Mouse (Mus musculus): Measurements from ENCODE around the gene Fam92a. TPM values are rescaled to one million over a fixed set of nuclear protein-coding genes. Genes with fewer than 3 reads are reported as not detected.
A peak's percentile ranks its signal among the peaks of the same experiment; 100 is the strongest.
"Not testable (repeated sequence)": the region's sequence is repeated elsewhere in the genome, so short reads cannot be mapped to it uniquely, and the experiment has no call there.

The Fam92a gene
- polyA plus RNA-seq (2015; fragmentation: Nextera tagmentation; extraction: Ambion mirVana) = 55.0 and 61.2 TPM in 2 replicates

DNA sequence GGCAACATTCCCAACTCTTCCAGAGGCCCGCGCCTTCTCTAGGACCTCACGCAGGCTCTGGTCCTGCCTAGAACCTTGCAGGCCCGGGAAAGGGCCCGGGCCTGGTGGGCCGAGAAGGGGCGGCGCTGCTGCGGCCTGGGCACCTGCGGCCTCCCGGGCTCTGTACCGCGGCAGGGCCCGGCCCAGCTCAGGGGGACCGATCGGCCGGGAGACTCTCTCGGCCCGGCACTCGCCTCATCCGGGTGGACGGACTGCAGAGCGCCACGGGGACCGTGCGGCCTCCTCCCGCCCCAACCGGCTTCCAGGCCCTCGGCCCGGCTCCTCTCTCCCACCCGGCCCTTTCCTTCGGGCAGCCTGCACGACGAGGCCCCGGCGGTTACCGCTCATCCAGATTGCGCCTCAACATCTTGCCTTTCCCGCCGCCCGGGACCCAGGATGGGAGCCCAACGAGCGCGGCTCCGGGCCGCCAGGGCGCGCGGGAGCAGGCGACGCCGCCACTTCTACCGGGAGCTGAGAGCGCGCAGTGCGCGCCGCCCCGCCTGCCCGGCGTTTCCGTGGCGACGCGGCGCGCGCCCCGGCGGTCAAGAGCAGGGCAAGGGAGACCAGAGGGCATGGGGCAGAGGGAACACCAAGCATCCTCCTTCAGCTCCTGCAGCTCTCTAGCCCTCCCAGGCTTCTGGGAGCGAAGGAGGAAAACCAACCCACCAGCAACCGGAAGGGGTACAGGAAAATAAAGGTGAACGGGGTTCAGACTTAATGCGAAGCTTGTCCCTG, at the start of gene Fam92a:
Gene Fam92a (minus strand): TSS at position 698 of the 774 bp plus-strand sequence.
- peak; percentile 44 for DNase-seq (ENCODE audit: low spot score)

DNA sequence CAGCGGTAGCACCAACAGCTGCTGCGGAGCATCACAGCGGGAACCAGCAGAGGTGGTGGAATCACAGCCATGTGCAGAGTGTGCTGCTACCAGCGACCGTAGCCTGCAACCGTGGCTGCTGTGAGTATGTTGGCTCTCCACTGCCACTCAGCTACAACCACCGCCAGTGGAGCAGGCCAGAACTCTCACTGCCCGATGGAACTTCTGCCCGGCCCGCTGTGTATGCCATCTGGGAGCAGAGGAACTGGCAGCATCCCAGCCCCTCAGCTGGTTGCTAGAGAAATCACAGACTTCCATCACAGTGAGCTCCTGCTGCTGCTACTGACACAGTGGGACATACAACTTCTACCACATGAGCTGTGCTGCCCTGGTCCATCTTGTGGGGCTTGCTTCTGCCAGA, 7.2 kb upstream of the Fam92a start:
- no peak for DNase-seq (ENCODE audit: low spot score)

DNA sequence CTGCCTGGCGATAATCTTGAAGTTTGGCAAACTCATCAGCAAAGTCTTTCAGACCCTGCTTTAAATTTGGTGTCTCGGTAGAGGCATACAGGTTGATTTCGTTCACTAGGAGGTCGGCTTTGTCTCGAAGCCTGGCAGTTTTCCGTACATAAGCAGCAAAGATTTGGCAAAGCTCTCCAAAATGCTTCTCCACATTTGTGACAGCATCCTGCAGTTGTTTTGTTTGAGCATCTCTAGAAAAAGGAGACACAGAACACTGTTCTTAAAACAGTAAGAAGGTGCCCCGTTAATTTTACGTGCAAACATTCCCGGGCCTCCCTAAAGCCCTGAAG, 863 bp downstream of the Fam92a start:
- DNase-seq (ENCODE audit: low spot score) = peak; percentile 7

DNA sequence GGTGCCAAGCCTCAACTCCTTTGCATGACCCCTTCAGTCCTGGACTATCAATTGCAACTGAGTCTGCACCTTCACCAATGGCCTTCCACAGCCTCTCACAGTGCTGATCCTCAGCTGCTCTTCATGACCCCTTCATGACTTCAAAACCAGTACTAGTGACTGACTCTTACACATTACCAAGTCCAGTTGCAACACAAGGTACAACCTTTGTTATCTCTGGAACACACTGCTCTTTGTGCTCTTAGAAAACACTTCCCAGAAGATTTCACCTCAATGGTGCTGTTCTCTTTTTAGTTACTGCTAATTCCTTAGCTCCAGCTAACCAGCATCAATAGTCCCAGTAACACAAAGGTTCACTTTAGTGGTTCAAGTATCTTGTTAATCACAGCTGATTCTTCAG, 24.2 kb downstream of the Fam92a start:
- no peak for DNase-seq (ENCODE audit: low spot score)

DNA sequence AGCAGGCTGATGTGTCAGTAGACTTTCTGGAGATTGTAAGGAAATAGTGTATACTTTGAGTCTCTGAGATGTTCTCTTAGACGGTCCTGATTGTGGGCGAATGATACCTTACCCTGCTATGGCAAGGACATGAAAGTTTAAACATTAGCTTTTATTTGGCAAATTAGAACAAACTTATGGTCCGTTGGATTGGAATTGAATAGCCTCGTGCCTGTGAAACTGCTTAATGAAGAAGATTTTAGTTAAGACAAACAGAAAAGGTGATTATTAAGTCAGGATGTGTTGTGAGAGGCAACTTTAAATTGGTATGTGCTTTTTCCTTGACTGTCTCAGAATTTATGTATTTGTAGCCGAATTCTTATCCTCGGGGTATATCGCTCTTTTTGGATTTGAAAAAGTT, 30.3 kb downstream of the Fam92a start:
- DNase-seq (ENCODE audit: low spot score) = not testable (repeated sequence)

DNA sequence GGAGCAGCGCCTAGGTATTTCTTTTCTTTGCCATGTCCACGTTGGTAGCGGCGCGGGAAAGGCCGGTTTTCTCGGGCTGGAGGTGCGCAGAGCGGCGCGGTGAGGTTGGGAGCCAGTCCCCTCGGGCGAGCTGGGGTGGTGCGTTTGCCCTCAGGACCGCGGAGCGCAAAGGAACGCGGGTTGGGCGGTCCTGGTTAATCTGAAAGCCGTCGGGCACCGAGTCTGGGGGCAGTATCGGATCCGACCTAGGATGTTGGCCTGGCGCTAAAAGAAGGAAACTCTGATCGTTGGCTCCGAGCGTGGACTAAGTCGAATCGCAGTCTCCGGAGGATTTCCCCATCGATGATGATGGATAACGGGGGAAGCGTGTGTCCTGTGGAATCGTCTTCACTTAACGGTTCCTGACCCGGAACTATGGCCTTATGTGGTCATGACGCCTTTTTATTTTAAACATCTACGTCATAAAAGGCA, 31.2 kb downstream of the Fam92a start:
- DNase-seq (ENCODE audit: low spot score) = not testable (repeated sequence)

DNA sequence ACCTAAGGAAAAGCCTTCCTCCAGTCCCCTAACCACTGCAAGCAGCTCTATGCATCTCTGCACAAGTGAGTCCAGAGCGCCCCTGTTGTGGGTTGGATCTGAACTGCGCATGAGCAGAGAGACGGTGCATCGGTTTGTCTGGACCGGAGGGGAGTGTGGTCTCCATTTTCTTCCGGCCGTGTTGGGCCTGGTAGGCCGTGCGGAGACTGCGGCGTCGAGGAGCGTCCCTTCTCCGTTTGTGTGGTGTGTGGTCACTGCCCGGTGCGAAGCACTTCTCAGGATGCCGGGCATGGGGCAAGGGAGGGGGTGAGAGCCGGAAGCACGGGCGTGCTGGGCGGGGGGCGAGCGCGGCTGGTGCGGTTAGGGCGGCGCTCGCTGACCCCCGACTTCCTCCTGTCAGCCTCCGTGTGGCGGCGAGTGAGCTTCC, 31.7 kb downstream of the Fam92a start, which contains the start of gene Rbm12b1:
Gene Rbm12b1 (plus strand): TSS at position 124 of the 427 bp plus-strand sequence.
- peak; percentile 81 for DNase-seq (ENCODE audit: low spot score)

Other genes starting within 250 kb of the Fam92a start
- gene Gm10604, start 190.8 kb downstream of the Fam92a start, polyA plus RNA-seq (2015; fragmentation: Nextera tagmentation; extraction: Ambion mirVana) = 0.18 and 0.26 TPM in 2 replicates
- 13.1 and 15.5 TPM in 2 replicates for gene Rbm12b2, start 82.6 kb downstream of the Fam92a start, polyA plus RNA-seq (2015; fragmentation: Nextera tagmentation; extraction: Ambion mirVana)
- 6.5 and 7.7 TPM in 2 replicates for gene Rbm12b1, start 31.8 kb downstream of the Fam92a start, polyA plus RNA-seq (2015; fragmentation: Nextera tagmentation; extraction: Ambion mirVana)